In the genomic region with DNA sequence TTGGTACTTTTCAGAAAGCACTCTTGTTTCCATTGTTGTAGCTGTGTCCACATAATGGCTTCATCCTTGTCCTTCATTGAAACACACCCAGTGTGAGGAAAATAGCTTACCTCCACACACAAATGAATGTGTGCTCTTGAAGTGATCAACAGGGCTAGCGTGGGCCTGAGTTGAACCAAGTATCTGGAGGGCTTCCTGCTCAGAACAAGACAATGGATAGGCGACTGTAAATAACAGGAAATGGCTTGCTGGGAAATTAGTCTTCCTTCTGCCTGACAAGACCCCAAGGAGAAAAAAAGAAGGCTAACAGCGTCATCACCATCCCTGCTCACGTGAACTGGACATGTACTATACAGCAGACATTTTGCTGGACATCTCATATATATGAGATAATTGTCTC, we compare ENCODE assay signal across 17 mouse cellular contexts.
"Had no signal": no experiment of that assay in that cellular context is flagged by ENCODE, and none has a peak within 500 bp of the region (broad histone marks: within the 10 kb centered on the region; RNA-seq: fewer than 3 reads in every experiment).

No protein-coding gene starts in this region.

- H3K9ac ChIP-seq: liver, embryonic 13.5 days; liver, embryonic 15.5 days; liver, postnatal 0 days; midbrain, embryonic 13.5 days; midbrain, embryonic 15.5 days; neural tube, embryonic 12.5 days; stomach, embryonic 15.5 days had no signal

- H3K27ac ChIP-seq: liver, embryonic 13.5 days; liver, embryonic 15.5 days; macrophage; midbrain, embryonic 13.5 days; midbrain, embryonic 15.5 days; neural tube, embryonic 12.5 days; stomach, embryonic 15.5 days; stomach, postnatal 0 days had no signal

- ATAC-seq: midbrain, embryonic 13.5 days; midbrain, embryonic 15.5 days had no signal

- H3K4me1 ChIP-seq: liver, embryonic 13.5 days; liver, embryonic 15.5 days; megakaryocyte, embryonic 14.5 days; midbrain, embryonic 15.5 days; neural tube, embryonic 12.5 days; stomach, embryonic 15.5 days had no signal

- DNase-seq: liver, embryonic 13.5 days; liver, postnatal 0 days; lung, postnatal 14 days; right cerebral cortex, postnatal 14 days; thymus, adult 2 months; thymus, postnatal 25 days; thymus, postnatal 4 days had no signal

- H3K27me3 ChIP-seq: liver, embryonic 13.5 days; liver, embryonic 15.5 days; midbrain, embryonic 13.5 days; midbrain, embryonic 15.5 days; neural tube, embryonic 12.5 days; stomach, embryonic 15.5 days had no signal

- H3K4me3 ChIP-seq: liver, embryonic 13.5 days; liver, embryonic 15.5 days; megakaryocyte, embryonic 14.5 days; midbrain, embryonic 13.5 days; midbrain, embryonic 15.5 days; neural tube, embryonic 12.5 days; stomach, embryonic 15.5 days had no signal

- H3K9me3 ChIP-seq: liver, embryonic 13.5 days; liver, embryonic 15.5 days; midbrain, embryonic 15.5 days; neural tube, embryonic 12.5 days; stomach, embryonic 15.5 days had no signal

- H3K36me3 ChIP-seq: liver, embryonic 13.5 days; liver, embryonic 15.5 days; midbrain, embryonic 13.5 days; midbrain, embryonic 15.5 days; neural tube, embryonic 12.5 days; stomach, embryonic 15.5 days had no signal

- H3K4me2 ChIP-seq: liver, embryonic 11.5 days; liver, embryonic 13.5 days; liver, embryonic 15.5 days; midbrain, embryonic 11.5 days; midbrain, embryonic 13.5 days; midbrain, embryonic 15.5 days; neural tube, embryonic 12.5 days; stomach, embryonic 15.5 days had no signal
